Mouse (Mus musculus): ENCODE measurements around the gene Fam98a. TPM values are rescaled to one million over a fixed set of nuclear protein-coding genes. Genes with fewer than 3 reads are reported as not detected.

Gene Fam98a
- total and polyA plus RNA-seq, 3 experiments = 13.1 to 35.4 (median 20.7) TPM

- Histone ChIP-seq H3K4me1 (ENCODE audit: insufficient read depth, low read depth, low read length) (no peaks in the 10 kb centered on the region), H3K9me3 (replicated peaks) (no peaks in the 10 kb centered on the region), H3K36me3 (replicated peaks) (no peaks in the 10 kb centered on the region), H3K4me3 (ENCODE audit: low read depth, low read length) (no peak overlapping the region), H3K27me3 (ENCODE audit: insufficient read depth, low read length) (no peaks in the 10 kb centered on the region)
- no peak for ATAC-seq (ENCODE audit: extremely low read depth, insufficient number of reproducible peaks, low FRiP score, poor library complexity, severe bottlenecking)
- TF ChIP-seq GATA1 (IDR thresholded peaks at IDR 0.05; ENCODE audit: borderline replicate concordance, low read length) (no peak), GATA2 (IDR thresholded peaks at IDR 0.05; ENCODE audit: borderline replicate concordance, low read depth, low read length) (no peak), TAL1 (conservative IDR thresholded peaks at IDR 0.05; ENCODE audit: low read depth, low read length) (no peak), POLR2AphosphoS5 (IDR thresholded peaks at IDR 0.05; ENCODE audit: insufficient replicate concordance, low read depth, low read length) (no peak), CTCF (IDR thresholded peaks at IDR 0.05; ENCODE audit: low read depth, low read length) (no peak)
- no peak for DNase-seq (ENCODE audit: low spot score)
Measured at GRCm38 (mm10) chr17:75498241-75498651, 53.5 kb downstream of the Fam98a start.

- DNase-seq (ENCODE audit: low spot score) (no peak), ATAC-seq (ENCODE audit: extremely low read depth, insufficient number of reproducible peaks, low FRiP score, poor library complexity, severe bottlenecking) (no peak)
- no peaks in the 10 kb centered on the region for H3K36me3 ChIP-seq (replicated peaks)
- TF ChIP-seq CTCF (IDR thresholded peaks at IDR 0.05; ENCODE audit: low read depth, low read length) (no peak), TAL1 (conservative IDR thresholded peaks at IDR 0.05; ENCODE audit: low read depth, low read length) (no peak), GATA2 (IDR thresholded peaks at IDR 0.05; ENCODE audit: borderline replicate concordance, low read depth, low read length) (no peak), POLR2AphosphoS5 (IDR thresholded peaks at IDR 0.05; ENCODE audit: insufficient replicate concordance, low read depth, low read length) (no peak), GATA1 (IDR thresholded peaks at IDR 0.05; ENCODE audit: borderline replicate concordance, low read length) (no peak)
- H3K4me1 ChIP-seq (ENCODE audit: insufficient read depth, low read depth, low read length) = no peaks in the 10 kb centered on the region
- H3K9me3 ChIP-seq (replicated peaks) = 0 out of 2 replicates have a peak, but pooled peaks cover 3% of the 10 kb centered on the region
- H3K4me3 ChIP-seq (ENCODE audit: low read depth, low read length) = no peak overlapping the region
- H3K27me3 ChIP-seq (ENCODE audit: insufficient read depth, low read length) = no peaks in the 10 kb centered on the region
Measured at GRCm38 (mm10) chr17:75495213-75495612, 56.5 kb downstream of the Fam98a start.

Other genes starting within 250 kb of the Fam98a start
- gene Rasgrp3, start 116.0 kb downstream of the Fam98a start, total RNA-seq (2014; fragmentation: Nextera tagmentation) = not detected in 2 replicates
- 0.11 and 0.46 TPM in 2 replicates for gene Rasgrp3, start 116.0 kb downstream of the Fam98a start, total RNA-seq (2017)
- not detected in 2 replicates for gene Rasgrp3, start 116.0 kb downstream of the Fam98a start, polyA plus RNA-seq (2012)